Mouse (Mus musculus) thymus, postnatal 14 days (tissue): ENCODE measurements at regions not wholly inside any gene's neighbourhood (a gene's known extent, or its start where the extent isn't known, plus 50 kb on each side); places are given as distances from the start of the nearest gene placed in this dataset.

Experiments used
- DNase-seq: peaks from one replicate; pipeline ENCODE4 v3.0.0; 2021

DNA sequence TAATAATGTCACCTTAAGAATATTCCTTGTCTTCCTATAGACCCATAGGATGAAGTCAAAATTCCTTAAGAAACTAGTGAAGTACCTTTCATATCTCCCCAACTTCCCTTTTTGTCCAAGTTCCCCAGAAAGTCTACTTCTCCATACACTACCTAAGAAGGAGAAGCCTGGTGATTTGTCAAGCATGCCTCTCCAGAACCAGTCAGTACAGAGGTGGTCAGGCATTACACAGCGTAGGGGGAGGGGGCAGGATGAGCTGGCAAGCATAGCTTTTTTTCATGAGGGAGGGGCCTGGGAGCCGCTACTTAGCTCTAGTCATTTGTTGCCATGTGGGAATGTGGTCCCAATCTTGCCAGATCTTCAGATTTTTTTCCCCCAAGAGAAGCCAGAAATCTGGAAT lies 54.0 kb upstream of the Satb2 start:
- DNase-seq = no peak

DNA sequence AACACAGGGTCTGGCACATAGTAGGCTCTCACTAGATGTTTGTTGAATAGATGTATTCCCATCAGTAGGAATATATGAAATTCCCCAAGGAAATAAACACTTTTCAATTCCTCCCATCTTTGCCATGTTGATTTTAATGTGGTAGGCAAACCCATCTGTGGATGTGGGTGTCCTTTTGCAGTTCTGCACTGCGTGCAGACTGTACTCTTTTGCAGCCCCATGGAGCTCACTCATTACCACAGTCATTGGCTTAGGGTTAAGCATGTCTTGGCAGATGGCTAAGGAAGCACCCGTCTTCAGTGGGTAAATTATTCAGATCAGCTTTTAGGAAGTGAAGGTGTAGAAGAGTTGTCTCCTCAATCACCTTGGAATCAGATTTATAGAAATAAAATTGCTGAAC lies 54.8 kb upstream of the Satb2 start:
- no peak for DNase-seq

DNA sequence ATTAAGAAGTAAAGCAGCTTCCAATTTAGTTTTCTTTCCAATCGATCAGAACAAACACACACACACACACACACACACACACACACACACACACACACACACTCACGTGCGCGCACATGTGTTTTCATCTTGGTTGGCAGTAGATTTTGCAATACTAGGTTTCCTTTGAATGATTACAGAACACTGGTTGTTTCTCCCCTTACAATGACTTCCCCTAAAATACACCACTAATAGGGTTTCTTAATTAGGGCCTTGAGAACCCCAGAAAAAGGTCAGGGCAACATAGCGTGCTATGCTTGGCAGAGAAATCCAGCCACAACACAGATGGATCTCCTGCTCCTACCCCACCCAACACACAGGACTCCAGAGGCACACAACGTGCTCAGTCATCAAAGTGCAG lies 56.0 kb upstream of the Satb2 start:
- DNase-seq = no peak

DNA sequence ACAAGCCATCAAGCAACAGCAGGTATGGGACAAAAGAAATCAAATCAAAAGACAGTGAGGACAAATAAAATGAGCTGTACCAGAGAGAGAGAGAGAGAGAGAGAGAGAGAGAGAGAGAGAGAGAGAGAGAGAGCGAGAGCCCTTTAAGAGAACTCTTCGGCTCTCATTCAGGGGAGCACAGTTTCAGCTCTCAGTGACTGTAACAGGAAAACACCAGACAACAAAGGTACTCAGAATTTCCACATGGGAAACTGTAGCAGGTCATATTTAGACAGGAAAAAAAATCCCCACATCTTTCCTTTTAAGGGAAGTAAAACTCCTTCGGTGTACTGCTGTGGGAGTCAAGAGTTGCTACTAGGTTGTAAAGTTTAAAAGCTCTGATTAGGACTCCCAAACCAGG lies 57.9 kb upstream of the Satb2 start:
- DNase-seq = no peak

DNA sequence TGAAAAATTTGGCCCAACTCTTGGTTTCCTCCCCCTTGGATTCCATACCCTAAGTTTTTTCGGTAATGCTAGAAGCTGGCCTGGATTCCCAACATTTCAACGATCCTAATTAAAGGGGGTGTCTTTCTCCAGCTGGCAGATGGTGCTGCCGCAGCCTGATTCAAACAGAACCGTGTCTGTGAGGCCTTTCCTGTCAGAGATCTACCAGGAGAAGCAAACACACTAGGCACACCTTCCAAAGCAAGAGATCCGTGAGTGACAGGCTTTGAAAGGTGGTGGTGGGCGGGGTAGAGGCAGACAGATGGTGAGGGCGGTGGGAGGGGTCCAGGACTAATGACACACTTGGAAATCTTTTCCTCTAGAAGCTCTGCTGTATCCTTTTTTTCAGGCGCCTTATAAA lies 61.8 kb upstream of the Satb2 start:
- DNase-seq = no peak

DNA sequence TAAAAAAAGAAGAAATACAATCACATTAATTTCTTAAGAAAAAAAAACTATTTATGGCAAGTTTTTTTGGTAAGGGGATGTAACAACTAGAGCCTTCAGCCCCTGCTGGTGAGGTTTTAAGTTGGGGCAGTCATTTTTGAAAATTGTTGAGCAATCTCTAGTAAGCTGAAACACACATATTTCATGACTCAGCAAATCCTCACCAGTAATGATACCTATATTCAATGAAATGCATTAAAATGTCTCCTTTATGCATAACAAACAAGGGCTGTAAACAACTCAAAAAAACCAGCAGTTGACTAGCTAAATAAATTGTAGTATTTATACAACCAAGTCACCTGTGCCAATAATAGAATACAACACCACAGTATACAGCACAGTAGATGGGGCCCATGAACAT lies 63.1 kb upstream of the Satb2 start:
- DNase-seq = no peak

DNA sequence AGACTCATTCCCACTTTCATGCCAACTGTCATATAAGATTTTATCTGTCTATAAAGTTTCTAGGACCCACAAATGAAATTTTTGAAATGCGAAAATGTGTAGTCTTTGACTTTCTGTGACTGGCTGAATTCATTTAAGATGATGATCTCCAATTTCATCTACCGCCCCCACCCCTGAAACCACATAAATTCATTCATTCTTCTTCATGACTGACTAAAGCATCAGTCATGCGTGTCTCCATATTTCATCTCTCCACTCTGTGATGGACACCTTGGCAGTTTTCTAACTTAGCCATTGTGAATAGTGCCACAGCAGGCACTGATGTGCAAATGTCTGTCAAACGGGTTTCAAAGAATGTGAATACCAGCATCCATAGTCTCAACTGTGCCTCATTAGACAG lies 75.4 kb upstream of the Satb2 start:
- DNase-seq = no peak

DNA sequence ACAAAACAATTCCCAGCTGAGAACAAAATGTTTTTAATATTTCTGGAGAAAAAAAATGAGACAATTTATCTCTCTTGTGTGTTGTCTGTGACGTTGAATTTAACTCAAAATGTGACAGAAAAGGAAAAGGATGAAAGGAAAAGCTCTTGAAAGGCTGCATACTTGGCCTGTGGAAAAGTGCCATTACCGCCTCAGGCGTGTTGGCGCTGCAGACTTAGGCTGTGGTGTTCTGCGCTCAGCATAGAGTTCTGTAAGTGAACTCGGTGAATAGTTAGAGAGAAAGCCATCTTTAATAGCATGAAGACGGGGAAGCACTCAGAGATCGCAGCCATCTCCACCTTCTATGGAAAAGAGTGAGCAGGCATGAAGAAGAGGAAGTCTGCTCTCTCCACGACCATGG lies 77.5 kb upstream of the Satb2 start:
- no peak for DNase-seq

DNA sequence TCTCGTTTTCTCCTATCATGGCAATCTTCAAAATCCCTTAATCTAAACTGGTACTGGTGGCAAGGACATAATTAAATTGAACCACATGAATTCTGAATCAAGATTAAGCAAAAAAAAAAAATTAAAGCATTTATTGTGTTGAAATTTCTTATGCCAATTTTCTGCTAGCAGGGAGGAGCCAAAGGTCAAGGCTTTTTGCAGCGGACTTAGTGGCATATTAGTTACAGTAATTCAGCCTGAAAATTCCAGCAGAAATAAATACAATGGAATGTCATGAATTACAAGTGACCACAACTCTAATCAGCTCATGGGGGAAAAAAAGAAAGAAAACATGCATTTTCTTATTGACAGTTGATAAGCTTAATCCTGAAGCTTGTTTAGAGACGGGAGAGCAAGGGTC lies 80.8 kb upstream of the Satb2 start:
- no peak for DNase-seq

DNA sequence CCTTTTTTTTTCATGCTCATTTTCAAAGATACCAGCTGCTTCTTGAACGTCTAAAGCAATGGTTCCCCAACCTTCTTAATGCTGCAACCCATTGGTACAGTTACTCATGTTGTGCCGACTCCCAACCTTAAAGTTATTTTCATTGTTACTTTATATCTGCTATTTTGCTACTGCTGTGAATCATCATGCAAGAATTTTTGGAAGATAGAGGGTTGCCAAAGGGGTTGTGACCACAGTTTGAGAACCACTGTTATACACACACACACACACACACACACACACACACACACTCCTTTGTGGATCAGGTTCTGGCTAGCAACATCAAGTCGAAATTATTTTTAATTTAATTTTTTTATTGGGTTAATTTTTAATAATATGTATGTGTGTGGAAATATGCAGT lies 96.8 kb upstream of the Satb2 start:
- no peak for DNase-seq

DNA sequence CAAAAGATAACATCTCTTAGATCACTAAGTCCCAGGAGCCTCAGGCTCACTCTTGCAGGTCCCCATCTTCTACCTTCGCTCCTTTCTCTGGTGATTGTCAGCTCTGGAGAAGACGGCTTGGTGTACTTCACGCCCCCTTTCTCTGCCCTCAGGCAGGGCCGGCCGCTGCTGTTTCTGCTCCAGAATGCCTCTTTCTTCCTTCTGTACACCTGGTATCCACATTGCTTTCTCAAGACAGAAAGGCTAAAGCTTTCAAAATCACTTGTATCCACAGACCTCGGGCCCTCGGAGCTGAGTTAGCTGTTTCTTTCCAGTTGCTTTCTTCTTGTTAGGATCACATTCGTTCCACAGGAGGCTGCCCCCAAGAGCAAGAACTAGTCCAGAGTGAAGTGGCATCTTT lies 98.2 kb upstream of the Satb2 start:
- no peak for DNase-seq

DNA sequence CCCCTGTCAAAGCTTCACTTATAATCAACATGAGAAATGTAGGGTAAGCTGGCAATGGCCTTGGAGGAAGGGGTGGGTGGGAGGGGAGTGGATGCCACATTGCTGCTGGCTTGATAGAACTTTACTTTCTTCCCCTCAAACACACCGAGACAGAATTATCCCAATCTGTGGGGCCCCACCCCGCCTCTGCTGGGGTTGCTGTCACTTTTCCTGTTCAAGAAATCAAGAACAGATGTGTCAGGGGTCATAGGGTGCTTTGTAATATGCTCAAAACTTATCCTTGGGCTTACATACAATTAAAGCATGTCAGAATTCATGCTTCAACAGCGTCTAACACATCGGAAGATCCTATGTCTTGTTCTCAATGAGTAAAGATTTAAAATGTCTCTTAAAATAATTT lies 101.9 kb upstream of the Satb2 start:
- no peak for DNase-seq

DNA sequence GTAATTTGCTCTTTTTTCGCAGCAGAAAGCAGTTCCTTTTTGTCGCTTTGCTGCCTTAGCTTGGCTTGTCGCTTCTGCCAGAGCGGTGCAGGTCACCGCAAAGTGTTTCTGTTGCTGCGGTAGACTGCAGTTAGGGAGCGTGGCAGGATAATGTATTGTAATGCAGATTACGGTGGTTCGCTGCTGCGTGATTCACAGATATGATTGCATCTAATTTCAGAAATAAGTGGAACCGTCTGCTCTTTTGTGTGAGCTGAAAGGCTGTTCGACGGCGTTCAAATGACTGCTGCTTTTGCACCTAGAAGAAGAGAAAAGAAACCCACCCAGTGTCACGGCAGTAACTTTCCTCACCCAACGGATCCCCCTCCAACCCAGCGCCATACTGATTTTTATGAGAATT lies 104.7 kb upstream of the Satb2 start:
- DNase-seq = no peak

DNA sequence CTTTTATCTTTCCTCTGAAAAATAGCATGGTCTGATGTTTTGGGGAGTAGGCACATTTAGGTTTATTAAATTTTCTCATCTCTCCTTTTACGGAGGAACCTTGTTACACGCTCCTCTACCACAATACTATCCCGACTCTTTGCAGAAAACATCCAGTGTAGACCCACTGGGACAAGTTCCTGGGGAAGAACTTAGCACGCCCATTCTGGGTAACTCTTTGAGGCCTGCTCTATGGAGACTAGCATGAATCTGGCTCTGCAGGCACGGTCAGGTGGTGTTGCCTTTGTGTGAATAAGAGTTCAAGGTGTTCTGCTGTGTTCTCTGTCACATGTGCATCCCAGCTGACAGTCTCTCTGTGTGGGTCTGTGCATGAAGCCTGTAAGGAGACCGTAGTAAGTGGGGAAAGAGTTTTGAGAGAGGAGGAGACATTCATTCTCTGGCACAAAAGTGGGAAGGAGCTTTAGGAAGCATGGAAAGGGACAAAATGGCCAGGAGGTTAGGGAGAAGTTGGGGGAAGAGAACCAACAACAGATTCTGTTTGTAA lies 105.2 kb upstream of the Satb2 start:
- DNase-seq = no peak

DNA sequence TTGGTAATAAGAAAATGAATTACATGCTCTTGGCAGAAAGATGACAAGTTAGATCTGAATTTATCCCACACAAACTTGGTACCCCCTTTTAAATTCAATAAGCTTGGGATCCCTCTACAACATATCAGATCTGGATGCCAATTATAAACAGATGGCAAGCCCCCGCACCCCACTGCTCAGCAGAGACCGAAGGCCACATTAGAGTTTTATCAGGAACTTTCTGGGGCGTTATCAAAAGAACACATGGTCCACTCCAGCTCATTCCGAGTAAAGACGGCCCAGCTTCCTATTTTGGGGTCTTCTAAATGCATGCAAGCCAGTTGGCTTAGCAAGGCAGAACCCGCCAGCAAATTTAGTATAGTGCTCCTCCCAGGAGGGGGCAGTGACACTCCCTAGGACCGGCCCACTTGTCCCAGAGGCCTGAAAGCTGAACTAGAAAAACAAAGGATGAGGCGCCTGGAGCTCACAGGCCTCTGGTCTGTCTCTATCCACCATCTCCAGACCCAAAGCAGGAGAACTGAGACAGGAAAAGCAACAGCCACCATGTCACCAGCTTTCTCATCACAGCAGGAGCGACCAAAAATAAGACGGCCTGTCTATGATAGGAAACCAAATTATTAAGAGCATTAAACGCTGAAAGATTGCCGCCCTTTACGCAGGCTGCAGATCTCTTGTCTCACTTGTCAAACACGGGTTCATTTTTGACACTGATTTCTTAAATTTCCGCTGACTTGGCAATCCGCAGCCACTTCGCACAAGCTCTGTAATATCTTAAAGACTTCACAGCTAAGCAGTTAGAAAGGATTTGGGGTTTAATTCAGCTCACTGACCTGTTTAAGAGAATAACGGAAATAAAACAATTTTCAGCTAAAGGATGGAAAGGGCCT lies 117.2 kb upstream of the Satb2 start:
- no peak for DNase-seq

DNA sequence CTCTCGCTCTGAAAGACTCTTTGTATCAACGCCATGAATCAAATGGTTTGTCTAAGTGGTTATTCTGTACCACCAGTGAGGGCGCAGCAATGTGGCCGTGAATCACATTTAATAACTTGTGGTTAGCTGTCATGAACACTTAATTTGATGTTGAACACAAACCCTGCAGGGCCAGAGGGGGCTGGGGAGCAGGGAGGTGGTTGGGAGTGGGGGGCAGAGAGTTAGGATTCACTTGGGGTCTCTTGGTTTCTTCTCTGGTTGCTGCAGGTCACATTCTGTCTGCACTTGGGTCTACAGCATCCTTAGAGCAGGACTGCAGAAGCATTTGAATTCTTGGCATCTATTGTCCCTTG lies 117.8 kb upstream of the Satb2 start:
- no peak for DNase-seq

DNA sequence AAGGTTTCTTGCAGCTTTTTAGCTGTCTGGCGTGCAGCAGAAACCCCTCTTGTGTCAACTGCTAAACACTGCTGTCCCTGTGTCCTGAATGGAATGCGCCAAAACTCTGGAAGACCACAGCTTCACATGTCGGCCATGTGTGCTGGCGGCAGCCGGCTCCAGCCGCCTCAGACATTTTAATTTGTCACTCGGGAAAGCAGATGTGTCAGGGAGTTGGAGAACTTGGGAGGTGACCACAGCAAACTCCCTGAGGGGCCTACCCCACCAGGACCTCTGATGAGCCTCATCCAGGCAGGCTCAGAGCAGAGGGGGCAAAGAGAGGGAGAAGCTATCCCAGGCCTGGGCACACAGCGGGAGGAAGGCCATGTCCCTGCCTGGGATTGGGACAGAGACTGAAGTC lies 118.3 kb upstream of the Satb2 start:
- no peak for DNase-seq

DNA sequence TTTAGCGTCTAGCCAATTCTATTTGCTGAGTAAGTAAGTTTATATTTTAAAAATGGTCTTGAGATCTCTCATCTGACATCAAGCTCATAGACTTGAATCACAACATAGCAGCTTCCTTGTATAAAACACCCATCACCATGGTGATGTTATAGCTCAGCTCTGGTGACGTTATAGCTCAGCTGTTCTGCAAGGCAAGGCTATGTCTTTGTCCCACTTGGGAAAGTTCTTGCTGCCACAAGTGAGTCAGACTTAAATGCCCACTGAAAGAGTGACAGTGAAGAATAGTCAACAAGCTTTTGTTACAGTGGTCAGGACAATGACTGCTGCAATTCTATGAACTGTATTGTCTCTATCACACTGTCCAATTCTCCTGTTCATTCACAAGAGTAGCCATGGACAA lies 122.2 kb upstream of the Satb2 start:
- DNase-seq = no peak

DNA sequence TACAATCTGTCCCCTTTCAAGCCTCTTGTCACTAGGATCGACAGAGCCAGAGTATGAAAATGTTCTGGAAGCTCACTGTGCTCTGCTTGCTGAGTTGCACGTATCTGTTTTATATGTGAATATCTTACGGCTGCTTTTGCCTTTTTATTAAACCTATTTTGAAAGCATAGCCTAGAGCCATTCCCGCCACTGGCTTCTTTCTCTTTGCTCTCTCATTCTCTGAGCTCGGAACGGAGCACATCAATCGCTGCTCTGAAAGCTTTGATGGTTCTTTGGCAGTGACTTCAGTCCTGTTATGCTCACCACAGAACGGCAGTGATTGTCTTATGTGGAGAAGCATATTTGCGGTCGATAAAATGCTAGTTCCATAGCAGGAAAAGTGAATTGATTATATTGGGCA lies 128.9 kb upstream of the Satb2 start:
- no peak for DNase-seq

DNA sequence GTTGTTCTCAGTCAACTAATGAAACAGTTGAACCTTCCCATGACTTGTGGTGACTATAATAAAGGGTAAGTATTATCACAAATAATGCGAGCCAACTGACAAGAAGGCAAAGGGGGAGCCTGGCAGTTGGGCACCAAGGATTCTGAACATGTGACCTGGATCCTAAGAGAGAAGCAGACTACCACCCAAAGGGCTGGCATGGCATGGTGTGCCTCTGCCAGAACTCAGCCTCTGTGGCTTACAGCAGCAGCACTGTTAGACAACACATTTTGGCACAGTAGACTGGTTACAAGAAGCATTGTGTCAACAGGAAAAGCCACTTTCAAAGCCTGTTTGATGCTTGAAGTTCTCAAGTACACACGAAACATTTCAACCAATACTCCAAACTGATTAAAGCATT lies 142.2 kb upstream of the Satb2 start:
- no peak for DNase-seq

DNA sequence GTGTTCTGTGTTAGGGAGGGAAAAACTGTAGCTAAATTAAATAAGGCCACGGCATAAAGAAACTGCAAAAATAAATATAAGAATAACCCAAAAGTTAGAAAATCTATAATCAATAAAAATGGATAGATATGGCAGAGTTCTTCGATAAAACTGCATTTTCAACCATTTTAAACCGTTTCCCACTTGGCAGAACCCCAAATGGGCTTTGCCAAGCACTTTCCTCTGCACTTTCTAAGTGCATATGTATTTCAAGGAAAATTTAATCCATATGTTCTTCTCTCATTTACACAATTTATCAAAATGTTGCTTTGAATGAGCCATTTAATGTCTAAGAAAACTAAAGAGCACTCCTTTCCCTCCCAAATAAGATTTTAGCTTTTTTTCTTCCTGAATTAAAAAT lies 165.7 kb upstream of the Satb2 start:
- DNase-seq = no peak

DNA sequence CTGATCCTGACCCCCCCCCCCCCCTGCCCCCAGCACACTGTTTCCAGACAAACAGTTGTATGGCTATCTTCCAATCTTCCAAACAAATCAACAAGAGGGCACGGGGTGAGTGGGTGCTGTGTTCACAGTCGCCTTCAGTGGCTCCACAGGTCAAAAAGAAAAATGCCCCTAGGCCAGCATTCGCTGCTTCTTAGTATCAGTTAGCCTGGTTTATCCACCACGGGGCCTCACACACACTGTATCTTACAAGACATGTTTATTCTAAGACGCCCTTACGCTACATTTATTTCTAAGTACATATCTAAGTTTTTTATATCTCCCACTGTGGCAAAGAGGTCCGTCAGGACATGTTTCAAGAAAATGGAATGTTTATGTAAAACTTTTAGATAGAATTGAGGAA lies 177.4 kb upstream of the Satb2 start:
- no peak for DNase-seq

DNA sequence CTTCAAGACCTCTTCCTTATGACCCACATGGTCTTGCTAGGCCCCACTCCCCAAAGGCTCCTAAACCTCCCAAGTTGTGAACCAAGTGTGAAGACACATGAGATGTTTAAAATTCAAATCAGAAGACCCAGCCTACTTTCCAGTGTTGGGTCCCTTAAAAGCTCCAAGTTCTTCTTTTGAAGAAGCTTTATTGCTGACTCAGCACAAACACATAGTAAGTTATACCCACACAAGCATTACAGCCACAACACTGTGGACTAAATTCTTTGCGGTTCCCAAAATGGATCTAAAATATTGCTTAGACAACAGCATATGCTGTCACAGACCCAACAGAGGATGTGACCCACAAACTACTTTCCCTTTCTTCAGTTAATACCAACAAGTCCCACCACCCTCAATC lies 186.0 kb upstream of the Satb2 start:
- no peak for DNase-seq

DNA sequence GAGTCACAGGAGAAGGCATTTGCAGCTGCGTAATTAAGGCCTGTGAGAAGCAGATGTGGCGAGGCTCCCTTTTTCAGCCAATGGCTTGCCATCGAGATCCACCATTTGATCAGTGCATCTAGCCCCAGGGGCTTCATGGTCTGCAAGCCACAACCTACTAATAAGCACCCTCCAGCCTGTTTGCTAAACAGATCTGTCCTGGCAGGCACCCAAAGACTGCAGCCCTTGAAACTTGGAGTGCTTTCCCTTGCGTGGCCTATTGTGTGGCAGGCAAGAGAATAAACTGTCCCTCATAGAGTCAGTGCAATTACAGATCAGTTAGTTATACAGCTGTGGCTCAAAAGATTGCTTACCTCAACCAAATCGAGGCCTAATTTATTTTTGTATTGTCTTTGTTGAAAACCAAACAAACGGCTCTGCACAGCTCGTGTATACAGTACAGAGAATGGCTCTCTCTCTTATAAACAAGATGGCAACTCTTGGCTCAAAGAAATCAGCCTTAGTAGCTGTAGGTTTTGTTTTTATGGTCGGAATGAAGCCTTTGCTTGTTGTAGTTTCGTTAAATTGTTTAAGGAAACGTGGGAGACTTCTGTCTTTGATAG lies 195.9 kb upstream of the Satb2 start:
- no peak for DNase-seq

DNA sequence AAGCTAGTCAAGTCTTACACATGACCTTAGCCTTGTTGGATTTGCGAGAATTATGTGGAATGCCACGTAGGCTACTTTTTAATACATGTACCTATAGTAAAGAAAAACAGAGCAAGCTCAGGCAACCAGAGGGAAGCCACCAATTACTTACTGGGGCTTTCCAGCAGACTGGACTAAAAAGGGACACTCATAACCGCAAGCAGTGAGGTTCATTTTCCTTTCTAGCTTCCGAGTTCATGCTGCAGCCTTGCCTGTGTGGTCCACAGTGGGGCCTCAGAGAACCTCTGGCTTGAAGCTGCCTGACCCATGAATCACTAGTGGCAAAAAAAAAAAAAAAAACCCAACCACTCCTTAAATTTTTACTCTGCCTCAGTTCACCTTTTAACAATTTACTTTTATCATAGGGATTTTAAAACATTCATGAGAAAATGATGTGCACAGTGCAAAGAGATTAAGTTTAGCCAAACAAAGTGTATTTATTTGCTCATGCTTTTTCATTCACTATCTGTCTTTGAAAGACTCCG lies 188.6 kb upstream of the 1700066M21Rik start:
- no peak for DNase-seq
